Mouse (Mus musculus): ENCODE results near the gene Mlph. TPM values are rescaled to one million over a fixed set of nuclear protein-coding genes. Genes with fewer than 3 reads are reported as not detected.

Mlph gene
- 0.06 and 0.14 TPM in 2 replicates for polyA plus RNA-seq (2016; fragmentation: Nextera tagmentation; extraction: Ambion mirVana)

DNA sequence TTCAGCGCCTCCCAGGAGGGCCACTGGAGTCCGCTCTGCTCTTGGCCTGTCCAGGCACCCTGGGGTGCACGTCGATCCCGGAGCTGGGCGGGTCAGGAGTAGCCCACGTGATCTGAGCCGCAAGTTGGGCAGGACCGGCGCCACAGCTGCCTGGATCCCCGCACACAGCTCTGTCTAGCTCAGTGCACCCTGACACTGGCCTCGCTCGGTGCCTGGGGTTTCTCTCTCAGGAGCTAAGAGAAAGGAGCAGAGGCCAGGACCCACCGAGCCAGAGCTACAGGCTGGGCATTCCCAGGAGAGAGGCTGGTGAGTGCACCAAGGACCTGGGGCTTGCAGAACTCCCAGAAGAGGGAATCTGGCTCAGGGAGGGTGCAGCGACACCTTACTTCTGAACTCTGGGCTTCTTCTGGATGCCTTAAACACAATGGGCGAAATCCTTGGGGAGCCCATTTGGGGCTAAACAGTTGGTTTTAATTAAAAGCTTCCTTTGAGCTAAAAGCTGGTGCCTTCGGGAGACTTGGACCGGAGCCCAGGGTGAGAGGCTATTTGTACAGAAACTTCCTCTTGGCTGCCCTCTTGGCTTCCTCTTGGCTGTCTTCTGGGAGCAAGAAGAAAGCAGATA lies at the start of gene Mlph:
Gene Mlph (plus strand): TSS at position 138 of the 622 bp plus-strand sequence.
- DNase-seq (ENCODE audit: low spot score): peak; percentile 29
- H3K36me3 ChIP-seq (replicated peaks): no peaks in the 10 kb centered on the region
- peaks cover 10% of the 10 kb centered on the region; the same call in 1 of the 2 replicates for H3K9me3 ChIP-seq
- H3K4me3 ChIP-seq: peak within 1 kb of the TSS; percentile 48
- H3K27ac ChIP-seq (replicated peaks): peak within 1 kb of the TSS; percentile 25
- WGBS: 8% methylated on average over 18 of the region's 18 CpGs
- peaks cover 34% of the 10 kb centered on the region for H3K27me3 ChIP-seq (replicated peaks; ENCODE audit: low read depth, poor library complexity, severe bottlenecking)
- peaks cover 18% of the 10 kb centered on the region for H3K4me1 ChIP-seq

DNA sequence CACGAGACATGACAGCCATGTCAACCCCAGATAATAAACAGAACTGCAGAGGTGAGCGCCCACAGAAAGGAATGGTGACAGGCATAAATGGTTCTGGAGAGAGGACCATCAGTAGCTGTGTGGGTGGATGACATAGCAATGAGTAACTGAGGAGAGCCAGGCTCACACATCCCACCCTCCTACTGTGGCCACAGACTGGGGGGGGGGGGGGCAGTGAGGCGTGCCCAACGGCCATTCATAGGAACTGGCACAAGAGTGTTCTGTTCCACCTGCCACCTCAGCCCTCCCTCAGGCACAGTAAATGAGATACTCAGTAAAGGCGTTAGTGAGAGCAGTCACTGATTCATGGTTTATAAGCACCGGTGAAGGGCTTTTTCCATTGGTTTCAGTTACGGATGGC lies 48.2 kb upstream of the Mlph start:
- H3K27ac ChIP-seq (replicated peaks): no peak overlapping the region
- H3K27me3 ChIP-seq (replicated peaks; ENCODE audit: low read depth, poor library complexity, severe bottlenecking): no peaks in the 10 kb centered on the region
- H3K36me3 ChIP-seq (replicated peaks): no peaks in the 10 kb centered on the region
- DNase-seq (ENCODE audit: low spot score): no peak
- no peaks in the 10 kb centered on the region for H3K4me1 ChIP-seq
- no peak overlapping the region for H3K4me3 ChIP-seq
- peaks cover 2% of the 10 kb centered on the region; the same call in 1 of the 2 replicates for H3K9me3 ChIP-seq
- 88% methylated on average over 7 of the region's 7 CpGs for WGBS

- 0 out of 2 replicates have a peak, but pooled peaks cover 3% of the 10 kb centered on the region for H3K4me1 ChIP-seq
- 90% methylated on average over 2 of the region's 2 CpGs for WGBS
- H3K36me3 ChIP-seq (replicated peaks): no peaks in the 10 kb centered on the region
- H3K27me3 ChIP-seq (replicated peaks; ENCODE audit: low read depth, poor library complexity, severe bottlenecking): no peaks in the 10 kb centered on the region
- H3K27ac ChIP-seq (replicated peaks): no peak overlapping the region
- peaks cover 6% of the 10 kb centered on the region; the same call in 1 of the 2 replicates for H3K9me3 ChIP-seq
- no peak for DNase-seq (ENCODE audit: low spot score)
- no peak overlapping the region for H3K4me3 ChIP-seq
Observed at GRCm38 (mm10) chr1:90870581-90870980, 44.3 kb upstream of the Mlph start.

- Histone ChIP-seq H3K4me1 (0 out of 2 replicates have a peak, but pooled peaks cover 3% of the 10 kb centered on the region), H3K36me3 (replicated peaks) (no peaks in the 10 kb centered on the region), H3K4me3 (no peak overlapping the region), H3K9me3 (peaks cover 6% of the 10 kb centered on the region; the same call in 1 of the 2 replicates), H3K27ac (replicated peaks) (no peak overlapping the region), H3K27me3 (replicated peaks; ENCODE audit: low read depth, poor library complexity, severe bottlenecking) (no peaks in the 10 kb centered on the region)
- no peak for DNase-seq (ENCODE audit: low spot score)
- 88% methylated on average over 8 of the region's 8 CpGs for WGBS
Observed at GRCm38 (mm10) chr1:90875371-90875770, 39.5 kb upstream of the Mlph start.

DNA sequence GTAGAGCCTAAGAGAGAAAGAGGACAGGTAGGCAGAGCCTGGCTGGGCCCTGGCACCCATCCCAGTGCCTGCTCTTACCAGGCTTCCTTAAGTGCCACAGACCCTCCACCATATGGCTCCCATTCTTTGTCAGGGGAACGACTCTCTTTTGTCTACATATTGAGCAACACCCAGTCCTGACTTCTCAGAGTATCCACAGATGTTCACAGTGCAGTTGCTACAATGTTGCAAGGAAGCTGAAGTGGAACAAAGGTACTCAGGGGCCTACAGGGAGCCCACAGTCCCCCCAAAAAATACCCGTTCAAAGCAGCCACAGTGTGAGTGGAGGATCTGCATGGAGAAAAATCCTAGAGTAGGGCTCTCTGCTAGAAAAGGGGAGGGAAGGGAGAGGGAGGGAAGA lies 38.9 kb upstream of the Mlph start:
- no peak for DNase-seq (ENCODE audit: low spot score)
- Histone ChIP-seq H3K4me3 (no peak overlapping the region), H3K9me3 (peaks cover 6% of the 10 kb centered on the region; the same call in 1 of the 2 replicates), H3K27ac (replicated peaks) (peak overlapping the region; percentile 26; the same call in 1 of the 2 replicates), H3K4me1 (0 out of 2 replicates have a peak, but pooled peaks cover 3% of the 10 kb centered on the region), H3K36me3 (replicated peaks) (no peaks in the 10 kb centered on the region), H3K27me3 (replicated peaks; ENCODE audit: low read depth, poor library complexity, severe bottlenecking) (no peaks in the 10 kb centered on the region)
- 58% methylated on average over 2 of the region's 2 CpGs for WGBS

DNA sequence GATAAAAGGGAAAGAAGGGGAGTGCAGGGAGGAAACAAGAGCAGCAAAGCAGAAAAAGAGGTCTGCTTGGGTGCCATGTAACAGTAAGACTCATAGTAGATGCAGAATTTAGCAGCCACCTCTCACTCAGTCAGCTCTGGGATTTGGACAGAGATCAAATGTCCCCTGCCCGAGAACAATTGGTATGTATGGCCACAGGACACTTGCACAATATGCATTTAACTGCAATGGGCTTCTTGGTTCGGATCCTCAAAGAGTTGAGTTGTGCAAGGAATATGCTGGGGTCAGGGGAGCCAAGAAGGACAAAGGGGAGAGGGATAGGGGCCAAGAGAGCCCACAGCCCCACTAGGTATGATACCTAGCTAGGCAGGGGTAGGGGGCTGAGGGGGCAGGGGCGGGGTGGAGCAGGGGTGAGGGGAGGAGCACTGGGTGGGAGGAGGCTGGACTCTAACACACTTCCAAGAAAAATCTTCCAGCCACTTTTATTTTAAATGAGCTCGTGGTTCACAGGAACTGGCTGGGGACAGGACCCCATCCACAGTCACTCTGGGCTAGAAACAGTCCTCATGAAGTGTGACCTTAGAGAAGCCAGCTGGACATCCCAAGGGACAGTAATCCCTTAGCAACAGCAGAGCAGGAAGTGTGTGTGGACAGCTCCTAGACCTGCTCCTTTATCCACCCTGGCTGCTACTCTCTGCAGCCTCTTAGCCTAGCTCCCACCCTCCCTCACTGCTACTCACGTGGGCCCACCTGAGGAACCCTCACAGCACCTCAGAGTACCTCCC lies 38.2 kb upstream of the Mlph start:
- Histone ChIP-seq H3K4me3 (no peak overlapping the region), H3K27me3 (replicated peaks; ENCODE audit: low read depth, poor library complexity, severe bottlenecking) (no peaks in the 10 kb centered on the region), H3K4me1 (0 out of 2 replicates have a peak, but pooled peaks cover 3% of the 10 kb centered on the region), H3K27ac (replicated peaks) (peak overlapping the region; percentile 26; the same call in 1 of the 2 replicates), H3K36me3 (replicated peaks) (no peaks in the 10 kb centered on the region), H3K9me3 (peaks cover 5% of the 10 kb centered on the region; the same call in 1 of the 2 replicates)
- WGBS: 64% methylated on average over 5 of the region's 5 CpGs
- DNase-seq (ENCODE audit: low spot score): no peak

- Histone ChIP-seq H3K4me1 (peaks cover 30% of the 10 kb centered on the region), H3K9me3 (peaks cover 13% of the 10 kb centered on the region; the same call in 1 of the 2 replicates), H3K27me3 (replicated peaks; ENCODE audit: low read depth, poor library complexity, severe bottlenecking) (no peaks in the 10 kb centered on the region), H3K27ac (replicated peaks) (peak overlapping the region; percentile 75), H3K36me3 (replicated peaks) (no peaks in the 10 kb centered on the region), H3K4me3 (no peak overlapping the region)
- 36% methylated on average over 5 of the region's 6 CpGs for WGBS
- DNase-seq (ENCODE audit: low spot score): peak; percentile 70
Observed at GRCm38 (mm10) chr1:90885771-90886460, 29.0 kb upstream of the Mlph start.

GRCm38 (mm10) chr1:90894521-90894920 lies 20.4 kb upstream of the Mlph start:
- 71% methylated on average over 3 of the region's 3 CpGs for WGBS
- peaks cover 16% of the 10 kb centered on the region; the same call in 1 of the 2 replicates for H3K9me3 ChIP-seq
- H3K4me3 ChIP-seq: no peak overlapping the region
- H3K4me1 ChIP-seq: peaks cover 10% of the 10 kb centered on the region
- no peak overlapping the region for H3K27ac ChIP-seq (replicated peaks)
- H3K36me3 ChIP-seq (replicated peaks): no peaks in the 10 kb centered on the region
- no peak for DNase-seq (ENCODE audit: low spot score)
- H3K27me3 ChIP-seq (replicated peaks; ENCODE audit: low read depth, poor library complexity, severe bottlenecking): 0 out of 2 replicates have a peak, but pooled peaks cover 3% of the 10 kb centered on the region

DNA sequence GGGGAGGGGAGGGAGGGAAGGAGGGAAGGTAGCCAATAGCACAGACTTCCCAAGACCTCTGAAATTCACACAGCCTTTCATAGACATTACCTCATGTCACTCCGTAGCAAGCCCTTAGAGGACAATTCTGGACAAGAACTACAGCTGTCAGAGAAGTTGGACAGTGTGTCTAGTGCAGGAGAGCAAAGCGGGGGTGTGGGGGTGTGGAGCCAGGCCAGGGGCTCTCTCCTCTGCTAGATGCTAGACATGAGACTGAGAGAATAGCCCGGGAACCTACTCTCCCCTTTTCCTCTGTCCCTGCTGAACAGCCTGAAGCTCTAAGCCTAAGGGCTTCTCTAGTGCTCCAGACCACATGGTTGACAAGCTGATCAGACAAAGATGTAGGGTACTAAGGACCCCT lies 19.9 kb upstream of the Mlph start:
- Histone ChIP-seq H3K36me3 (replicated peaks) (no peaks in the 10 kb centered on the region), H3K27me3 (replicated peaks; ENCODE audit: low read depth, poor library complexity, severe bottlenecking) (0 out of 2 replicates have a peak, but pooled peaks cover 3% of the 10 kb centered on the region), H3K27ac (replicated peaks) (no peak overlapping the region), H3K9me3 (peaks cover 15% of the 10 kb centered on the region; the same call in 1 of the 2 replicates), H3K4me3 (no peak overlapping the region), H3K4me1 (peaks cover 10% of the 10 kb centered on the region)
- DNase-seq (ENCODE audit: low spot score): no peak
- 90% methylated on average over 3 of the region's 3 CpGs for WGBS

- WGBS: 89% methylated on average over 4 of the region's 4 CpGs
Observed at GRCm38 (mm10) chr1:90896281-90896680, 18.6 kb upstream of the Mlph start.

GRCm38 (mm10) chr1:90896741-90897361 lies 18.0 kb upstream of the Mlph start:
- Histone ChIP-seq H3K9me3 (no peaks in the 10 kb centered on the region), H3K36me3 (replicated peaks) (no peaks in the 10 kb centered on the region), H3K27ac (replicated peaks) (peak overlapping the region; percentile 59; the same call in 1 of the 2 replicates), H3K4me1 (peaks cover 22% of the 10 kb centered on the region), H3K27me3 (replicated peaks; ENCODE audit: low read depth, poor library complexity, severe bottlenecking) (0 out of 2 replicates have a peak, but pooled peaks cover 3% of the 10 kb centered on the region), H3K4me3 (no peak overlapping the region)
- 61% methylated on average over 14 of the region's 14 CpGs for WGBS
- peak; percentile 49 for DNase-seq (ENCODE audit: low spot score)

More at GRCm38 (mm10) chr1:90896281-90896680, 18.6 kb upstream of the Mlph start:
- H3K9me3 ChIP-seq: peaks cover 4% of the 10 kb centered on the region; the same call in 1 of the 2 replicates
- H3K4me1 ChIP-seq: peaks cover 19% of the 10 kb centered on the region
- no peak overlapping the region for H3K27ac ChIP-seq (replicated peaks)
- no peak for DNase-seq (ENCODE audit: low spot score)
- 0 out of 2 replicates have a peak, but pooled peaks cover 3% of the 10 kb centered on the region for H3K27me3 ChIP-seq (replicated peaks; ENCODE audit: low read depth, poor library complexity, severe bottlenecking)
- no peaks in the 10 kb centered on the region for H3K36me3 ChIP-seq (replicated peaks)
- no peak overlapping the region for H3K4me3 ChIP-seq

Data from embryonic facial prominence, embryonic 10.5 days (tissue).